Mouse (Mus musculus): Measurements from ENCODE around the gene Tmem156. TPM values are rescaled to one million over a fixed set of nuclear protein-coding genes. Genes with fewer than 3 reads are reported as not detected.

Tmem156 gene
- polyA plus RNA-seq, 1 experiment from 2014 or later: not detected

DNA sequence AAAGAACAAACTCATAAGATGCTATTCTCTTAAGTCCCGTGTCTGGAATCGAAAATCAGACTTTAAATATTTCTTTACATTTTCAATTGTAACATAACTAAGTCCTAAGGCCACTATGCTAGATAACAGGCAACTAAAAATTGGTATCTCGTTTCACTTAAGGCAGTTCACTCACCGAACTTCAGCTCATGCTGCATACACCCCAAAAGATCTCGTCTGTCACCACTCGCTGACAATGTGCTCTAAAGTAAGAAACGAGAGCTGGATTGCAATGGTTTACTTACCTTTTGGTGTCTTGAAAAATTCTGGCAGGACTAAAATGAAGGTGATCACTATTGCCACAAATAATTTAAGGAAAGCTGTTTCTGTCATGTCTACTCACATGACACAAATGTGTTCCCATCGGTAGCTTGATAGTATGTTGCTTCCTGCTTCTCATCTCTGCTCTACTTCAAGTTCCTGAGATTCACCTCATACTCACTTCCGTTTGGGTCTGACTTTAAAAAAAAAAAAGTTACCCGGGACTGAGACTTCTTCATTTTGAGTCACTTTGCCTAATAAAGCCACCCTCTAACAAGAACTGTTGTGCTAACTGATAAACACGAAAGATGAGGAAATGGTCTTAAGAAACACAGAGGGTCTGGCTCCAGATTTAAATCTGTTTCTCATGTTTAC is 611 bp downstream of the Tmem156 start:
- Histone ChIP-seq H3K27me3 (ENCODE audit: control insufficient read depth, insufficient read depth, low read depth, low read length) (no peaks in the 10 kb centered on the region; the same call in 1 of the 2 replicates), H3K9ac (ENCODE audit: low read depth, low read length) (no peak overlapping the region), H3K4me3 (ENCODE audit: low read depth, low read length) (no peak overlapping the region), H3K4me1 (ENCODE audit: control insufficient read depth, insufficient read depth, low read length) (no peaks in the 10 kb centered on the region), H3K4me2 (ENCODE audit: low read length) (no peak overlapping the region), H3K36me3 (ENCODE audit: control insufficient read depth, insufficient read depth, low read length) (no peaks in the 10 kb centered on the region), H3K27ac (ENCODE audit: low read length) (no peak overlapping the region), H3K9me3 (replicated peaks; ENCODE audit: control insufficient read depth, low read length, poor library complexity, severe bottlenecking) (no peaks in the 10 kb centered on the region)
- no peak for ATAC-seq
- 83% methylated on average over 11 of the region's 11 CpGs for WGBS

DNA sequence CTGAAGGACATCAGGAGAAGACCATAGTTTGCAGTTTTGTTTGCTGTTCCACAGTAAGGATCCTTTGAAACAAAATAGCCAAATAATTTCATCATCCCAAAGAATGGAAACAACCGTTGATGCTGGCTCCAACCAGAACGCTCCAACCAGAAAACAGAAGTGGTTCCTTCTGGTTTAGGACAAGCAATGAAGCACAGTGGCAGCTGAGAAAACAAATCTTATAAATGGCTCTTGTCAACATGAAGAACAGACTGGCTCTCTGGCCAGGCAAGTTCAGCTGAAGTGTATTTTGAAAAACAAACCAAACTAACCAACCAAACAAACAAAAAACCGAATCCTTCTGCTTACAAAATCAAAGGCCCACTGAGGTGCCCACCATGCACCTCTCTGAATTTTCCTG is 2.2 kb downstream of the Tmem156 start:
- H3K36me3 ChIP-seq (ENCODE audit: control insufficient read depth, insufficient read depth, low read length): no peaks in the 10 kb centered on the region
- no peak overlapping the region for H3K27ac ChIP-seq (ENCODE audit: low read length)
- no peaks in the 10 kb centered on the region for H3K9me3 ChIP-seq (replicated peaks; ENCODE audit: control insufficient read depth, low read length, poor library complexity, severe bottlenecking)
- H3K4me3 ChIP-seq (ENCODE audit: low read depth, low read length): no peak overlapping the region
- no peak overlapping the region for H3K4me2 ChIP-seq (ENCODE audit: low read length)
- no peaks in the 10 kb centered on the region; the same call in 1 of the 2 replicates for H3K27me3 ChIP-seq (ENCODE audit: control insufficient read depth, insufficient read depth, low read depth, low read length)
- 90% methylated on average over 3 of the region's 3 CpGs for WGBS
- no peak overlapping the region for H3K9ac ChIP-seq (ENCODE audit: low read depth, low read length)
- H3K4me1 ChIP-seq (ENCODE audit: control insufficient read depth, insufficient read depth, low read length): no peaks in the 10 kb centered on the region
- no peak for ATAC-seq

DNA sequence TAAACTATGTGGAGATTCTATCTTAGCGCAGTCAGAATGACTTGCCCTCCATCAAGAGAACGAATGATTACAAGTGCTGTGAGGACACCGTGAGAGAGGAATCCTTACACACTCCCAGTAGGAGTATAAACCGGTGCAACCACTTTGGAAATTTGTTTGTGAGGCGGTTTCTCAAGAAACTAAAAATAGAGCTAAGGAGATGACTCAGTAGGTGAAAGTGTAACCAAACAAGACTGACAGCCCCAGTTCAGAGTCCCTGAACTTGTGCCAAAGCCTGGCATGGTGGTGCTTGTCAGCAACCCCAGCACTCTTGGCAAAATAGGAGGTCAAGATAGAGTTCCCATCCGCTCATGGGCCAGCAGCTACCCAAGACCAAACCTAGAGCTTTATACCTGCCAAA is 5.4 kb downstream of the Tmem156 start:
- WGBS: 89% methylated on average over 6 of the region's 6 CpGs
- H3K4me2 ChIP-seq (ENCODE audit: low read length): no peak overlapping the region
- H3K4me1 ChIP-seq (ENCODE audit: control insufficient read depth, insufficient read depth, low read length): no peaks in the 10 kb centered on the region
- no peaks in the 10 kb centered on the region; the same call in 1 of the 2 replicates for H3K27me3 ChIP-seq (ENCODE audit: control insufficient read depth, insufficient read depth, low read depth, low read length)
- ATAC-seq: no peak
- no peak overlapping the region for H3K9ac ChIP-seq (ENCODE audit: low read depth, low read length)
- H3K36me3 ChIP-seq (ENCODE audit: control insufficient read depth, insufficient read depth, low read length): no peaks in the 10 kb centered on the region
- no peak overlapping the region for H3K27ac ChIP-seq (ENCODE audit: low read length)
- no peaks in the 10 kb centered on the region for H3K9me3 ChIP-seq (replicated peaks; ENCODE audit: control insufficient read depth, low read length, poor library complexity, severe bottlenecking)
- H3K4me3 ChIP-seq (ENCODE audit: low read depth, low read length): no peak overlapping the region

DNA sequence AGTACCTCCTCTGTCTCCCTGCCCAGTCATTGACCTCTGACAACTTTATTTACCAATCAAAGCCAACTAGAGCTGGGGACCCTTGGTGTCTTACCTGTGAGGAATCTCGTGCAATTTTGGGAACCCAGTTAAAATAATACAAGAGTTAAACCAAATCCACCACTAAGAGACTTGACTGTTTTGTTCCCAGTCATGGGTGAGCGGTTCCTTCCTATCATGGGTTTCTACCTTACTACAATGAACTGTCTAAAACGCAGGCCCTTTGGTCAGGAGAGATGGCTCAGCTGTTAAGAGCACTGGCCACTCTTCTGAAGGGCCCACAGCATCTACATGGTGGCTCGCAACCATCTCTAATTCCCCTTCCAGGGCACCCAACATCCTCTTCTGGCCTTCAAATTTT is 10.1 kb downstream of the Tmem156 start:
- Histone ChIP-seq H3K9me3 (replicated peaks; ENCODE audit: control insufficient read depth, low read length, poor library complexity, severe bottlenecking) (no peaks in the 10 kb centered on the region), H3K4me2 (ENCODE audit: low read length) (no peak overlapping the region), H3K4me3 (ENCODE audit: low read depth, low read length) (no peak overlapping the region), H3K36me3 (ENCODE audit: control insufficient read depth, insufficient read depth, low read length) (no peaks in the 10 kb centered on the region), H3K27ac (ENCODE audit: low read length) (no peak overlapping the region), H3K27me3 (ENCODE audit: control insufficient read depth, insufficient read depth, low read depth, low read length) (no peaks in the 10 kb centered on the region), H3K4me1 (ENCODE audit: control insufficient read depth, insufficient read depth, low read length) (no peaks in the 10 kb centered on the region), H3K9ac (ENCODE audit: low read depth, low read length) (no peak overlapping the region)
- ATAC-seq: no peak
- 81% methylated on average over 4 of the region's 4 CpGs for WGBS

DNA sequence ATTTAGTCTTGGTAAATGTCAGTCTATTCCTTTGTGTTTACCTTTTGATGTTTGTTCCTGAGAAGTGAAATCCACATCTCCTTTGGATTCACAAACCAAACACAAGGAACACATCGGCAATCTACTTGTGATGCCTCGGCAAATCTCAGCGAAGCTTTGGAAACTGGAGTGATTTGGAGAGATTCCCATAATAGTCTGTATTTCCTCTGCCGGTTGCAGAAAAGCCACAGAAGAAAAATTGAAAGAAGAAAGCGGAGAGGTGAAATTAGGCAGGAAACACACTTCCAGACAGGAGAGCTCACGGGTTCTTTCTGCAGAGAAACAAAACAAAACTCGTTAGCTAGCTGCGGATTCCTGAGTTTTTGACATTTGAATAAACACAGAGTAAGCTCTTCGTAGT is 12.1 kb downstream of the Tmem156 start:
- no peak for ATAC-seq
- no peaks in the 10 kb centered on the region for H3K36me3 ChIP-seq (ENCODE audit: control insufficient read depth, insufficient read depth, low read length)
- no peaks in the 10 kb centered on the region for H3K4me1 ChIP-seq (ENCODE audit: control insufficient read depth, insufficient read depth, low read length)
- 68% methylated on average over 9 of the region's 9 CpGs for WGBS
- H3K27ac ChIP-seq (ENCODE audit: low read length): no peak overlapping the region
- H3K4me3 ChIP-seq (ENCODE audit: low read depth, low read length): 0 out of 2 replicates have a peak overlapping the region, but pooled peaks have one; percentile 1
- H3K4me2 ChIP-seq (ENCODE audit: low read length): no peak overlapping the region
- no peaks in the 10 kb centered on the region for H3K9me3 ChIP-seq (replicated peaks; ENCODE audit: control insufficient read depth, low read length, poor library complexity, severe bottlenecking)
- no peak overlapping the region for H3K9ac ChIP-seq (ENCODE audit: low read depth, low read length)
- H3K27me3 ChIP-seq (ENCODE audit: control insufficient read depth, insufficient read depth, low read depth, low read length): no peaks in the 10 kb centered on the region

DNA sequence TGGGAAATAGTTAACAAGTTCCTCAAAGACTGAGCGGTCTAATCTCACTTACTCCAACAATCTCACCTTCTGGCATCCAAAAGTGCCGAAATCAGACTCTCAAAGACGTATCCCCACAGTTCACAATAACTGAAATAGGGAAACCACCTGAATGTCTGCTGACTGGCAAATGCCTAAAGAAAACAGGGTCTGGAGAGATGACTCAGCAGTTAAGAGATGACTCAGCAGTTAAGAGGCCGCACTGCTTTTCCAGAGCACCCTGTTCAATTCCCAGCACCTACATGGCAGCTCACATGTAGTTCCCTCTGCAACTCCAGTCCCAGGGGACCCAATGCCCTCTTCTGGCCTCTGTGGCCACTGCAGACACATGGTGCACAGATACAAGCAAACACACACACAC is 13.9 kb downstream of the Tmem156 start:
- no peak for ATAC-seq
- WGBS: 95% methylated on average over 4 of the region's 4 CpGs
- H3K27me3 ChIP-seq (ENCODE audit: control insufficient read depth, insufficient read depth, low read depth, low read length): no peaks in the 10 kb centered on the region
- no peak overlapping the region for H3K4me3 ChIP-seq (ENCODE audit: low read depth, low read length)
- H3K36me3 ChIP-seq (ENCODE audit: control insufficient read depth, insufficient read depth, low read length): no peaks in the 10 kb centered on the region
- H3K9ac ChIP-seq (ENCODE audit: low read depth, low read length): no peak overlapping the region
- no peak overlapping the region for H3K27ac ChIP-seq (ENCODE audit: low read length)
- no peaks in the 10 kb centered on the region for H3K4me1 ChIP-seq (ENCODE audit: control insufficient read depth, insufficient read depth, low read length)
- no peak overlapping the region for H3K4me2 ChIP-seq (ENCODE audit: low read length)
- no peaks in the 10 kb centered on the region for H3K9me3 ChIP-seq (replicated peaks; ENCODE audit: control insufficient read depth, low read length, poor library complexity, severe bottlenecking)

DNA sequence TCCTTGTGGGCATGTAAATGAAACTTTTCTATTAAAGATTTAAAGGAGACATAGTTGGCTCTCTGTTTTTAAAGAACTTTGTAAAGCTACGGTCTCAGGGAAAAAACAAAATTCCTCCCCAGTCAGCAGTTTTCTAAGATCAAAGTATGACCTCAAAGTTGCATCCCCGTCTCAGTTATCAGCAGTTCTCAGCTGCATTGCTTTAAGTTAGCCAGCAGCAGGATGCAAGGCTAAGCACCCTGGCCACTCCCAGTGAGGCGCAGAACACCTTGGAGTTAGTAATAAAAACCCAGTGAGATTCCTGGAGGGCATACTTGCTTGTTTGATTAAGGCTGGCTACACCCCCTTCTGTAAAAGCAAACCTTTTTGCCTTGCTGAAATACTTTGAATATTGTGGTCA is 15.2 kb downstream of the Tmem156 start:
- ATAC-seq: no peak
- Histone ChIP-seq H3K9ac (ENCODE audit: low read depth, low read length) (no peak overlapping the region), H3K4me3 (ENCODE audit: low read depth, low read length) (no peak overlapping the region), H3K27ac (ENCODE audit: low read length) (no peak overlapping the region), H3K4me2 (ENCODE audit: low read length) (no peak overlapping the region), H3K4me1 (ENCODE audit: control insufficient read depth, insufficient read depth, low read length) (peaks cover 3% of the 10 kb centered on the region), H3K9me3 (replicated peaks; ENCODE audit: control insufficient read depth, low read length, poor library complexity, severe bottlenecking) (no peaks in the 10 kb centered on the region), H3K36me3 (ENCODE audit: control insufficient read depth, insufficient read depth, low read length) (no peaks in the 10 kb centered on the region), H3K27me3 (ENCODE audit: control insufficient read depth, insufficient read depth, low read depth, low read length) (no peaks in the 10 kb centered on the region)
- WGBS: 44% methylated on average over 3 of the region's 3 CpGs

DNA sequence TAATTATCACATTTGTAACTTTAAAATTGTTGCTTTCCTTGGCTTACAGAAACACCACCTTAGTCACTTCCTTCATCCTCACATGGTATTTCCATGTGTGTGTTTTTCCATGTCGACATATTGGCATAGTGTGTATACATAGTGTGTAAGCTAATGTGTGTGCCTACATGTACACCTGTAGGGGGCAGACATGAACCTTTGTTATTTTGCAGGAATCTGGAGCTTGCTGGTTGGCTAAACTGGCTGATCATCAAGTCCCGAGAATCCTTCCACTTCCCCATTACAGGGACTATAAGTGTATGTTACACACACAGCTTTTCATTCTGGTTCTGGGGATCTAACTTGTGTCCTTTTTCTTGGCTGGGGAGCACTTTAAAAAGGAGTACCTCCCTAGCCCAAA is 15.8 kb downstream of the Tmem156 start:
- no peak overlapping the region for H3K9ac ChIP-seq (ENCODE audit: low read depth, low read length)
- ATAC-seq: no peak
- H3K4me2 ChIP-seq (ENCODE audit: low read length): no peak overlapping the region
- 80% methylated on average over 2 of the region's 2 CpGs for WGBS
- no peaks in the 10 kb centered on the region for H3K9me3 ChIP-seq (replicated peaks; ENCODE audit: control insufficient read depth, low read length, poor library complexity, severe bottlenecking)
- H3K27me3 ChIP-seq (ENCODE audit: control insufficient read depth, insufficient read depth, low read depth, low read length): no peaks in the 10 kb centered on the region
- H3K27ac ChIP-seq (ENCODE audit: low read length): no peak overlapping the region
- peaks cover 6% of the 10 kb centered on the region for H3K4me1 ChIP-seq (ENCODE audit: control insufficient read depth, insufficient read depth, low read length)
- H3K4me3 ChIP-seq (ENCODE audit: low read depth, low read length): no peak overlapping the region
- no peaks in the 10 kb centered on the region for H3K36me3 ChIP-seq (ENCODE audit: control insufficient read depth, insufficient read depth, low read length)

DNA sequence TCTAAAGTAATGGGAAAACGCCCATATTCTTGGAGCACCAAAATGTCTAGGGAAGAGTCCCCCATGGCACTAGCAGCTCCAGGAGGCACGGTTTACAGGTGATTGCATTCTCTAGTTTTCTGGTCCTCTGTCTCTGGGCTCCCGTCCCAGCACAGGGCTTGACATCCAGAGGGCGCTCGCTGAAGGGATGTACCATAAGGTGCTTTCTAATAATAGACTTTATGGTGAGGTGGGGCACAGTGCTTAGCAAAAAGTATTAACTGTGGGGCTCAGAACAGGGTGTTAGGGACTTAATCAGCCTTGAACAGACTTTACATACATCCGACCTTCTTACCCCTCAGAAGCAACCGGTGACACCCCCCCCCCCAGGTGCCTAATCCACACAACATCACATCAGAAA is 17.2 kb downstream of the Tmem156 start:
- Histone ChIP-seq H3K4me1 (ENCODE audit: control insufficient read depth, insufficient read depth, low read length) (peaks cover 6% of the 10 kb centered on the region), H3K4me3 (ENCODE audit: low read depth, low read length) (no peak overlapping the region), H3K9ac (ENCODE audit: low read depth, low read length) (no peak overlapping the region), H3K27ac (ENCODE audit: low read length) (no peak overlapping the region), H3K4me2 (ENCODE audit: low read length) (no peak overlapping the region), H3K27me3 (ENCODE audit: control insufficient read depth, insufficient read depth, low read depth, low read length) (no peaks in the 10 kb centered on the region), H3K9me3 (replicated peaks; ENCODE audit: control insufficient read depth, low read length, poor library complexity, severe bottlenecking) (no peaks in the 10 kb centered on the region), H3K36me3 (ENCODE audit: control insufficient read depth, insufficient read depth, low read length) (no peaks in the 10 kb centered on the region)
- ATAC-seq: no peak
- WGBS: 69% methylated on average over 7 of the region's 7 CpGs

All from midbrain, embryonic 16.5 days (tissue).